Mouse (Mus musculus) gastrocnemius, postnatal 14 days (tissue): ENCODE measurements at regions not wholly inside any gene's neighbourhood (a gene's known extent, or its start where the extent isn't known, plus 50 kb on each side); places are given as distances from the start of the nearest gene placed in this dataset.

Experiments
- DNase-seq: peaks from one replicate; pipeline ENCODE4 v3.0.0; 2021; ENCODE audit warnings: mixed read lengths
- intact Hi-C: fragments of 180-260 bp; cut with DNase I; formaldehyde crosslinking; loops from one replicate; pipeline ENCODE4 v1.15.1; 2025; ENCODE audit warnings: low total_unique reads

DNA sequence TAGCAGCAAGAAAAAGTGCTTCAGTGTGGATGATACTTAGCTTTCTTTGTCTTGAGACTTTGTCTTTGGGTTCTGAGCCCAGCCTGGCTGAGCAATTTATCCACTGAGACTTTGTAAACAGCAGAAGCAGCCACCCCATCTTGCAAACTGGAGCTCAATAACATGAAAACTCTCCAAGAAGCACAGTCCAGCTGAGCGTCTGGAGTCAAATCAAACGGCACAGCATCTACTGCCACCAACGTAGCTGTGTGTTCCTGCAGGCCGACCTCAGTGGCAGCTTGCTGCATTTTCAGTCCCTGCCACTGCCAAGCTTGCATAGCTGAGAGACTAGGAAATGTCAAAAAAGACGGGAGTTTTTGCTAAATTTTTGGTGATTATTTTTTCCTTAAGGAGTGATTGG, 68.8 kb upstream of the Galnt17 start:
- intact Hi-C loops = no loop called here
- DNase-seq = peak; percentile 10

DNA sequence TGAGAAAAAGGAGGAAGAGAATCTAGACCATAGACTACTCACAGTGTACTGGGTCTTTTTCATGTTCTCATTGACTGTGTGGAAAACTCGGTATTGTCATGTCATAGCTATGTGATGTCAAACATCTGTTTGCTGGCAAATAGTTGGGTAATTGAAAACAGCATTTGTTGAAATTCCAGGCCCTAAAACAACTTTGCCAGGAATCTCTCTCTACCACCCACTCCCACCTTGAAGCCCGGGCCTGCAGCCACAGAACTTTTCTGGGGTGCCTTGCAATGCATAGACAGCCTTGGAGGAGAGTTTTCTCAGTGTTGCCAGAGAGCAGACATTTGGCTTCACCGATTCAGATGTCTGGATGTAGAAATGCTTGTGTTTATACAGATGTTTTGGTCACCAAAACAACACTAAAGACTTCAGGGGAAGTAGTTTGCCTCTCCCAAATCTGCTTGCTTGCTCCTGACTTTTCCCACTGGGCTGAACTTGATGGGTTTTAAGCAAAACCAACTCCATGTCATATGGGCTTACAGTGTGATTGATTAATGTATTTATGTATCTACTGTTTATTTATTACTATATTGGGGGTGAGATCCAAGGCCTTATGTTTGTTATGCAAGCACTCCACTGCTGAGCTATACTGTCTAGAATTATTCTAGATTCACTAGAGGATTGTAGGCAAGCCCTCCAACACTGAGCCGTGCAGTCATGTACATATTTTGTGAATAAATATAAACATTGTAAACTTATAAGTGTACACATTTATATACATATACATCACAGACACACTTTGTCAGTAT, 63.2 kb upstream of the Galnt17 start:
- DNase-seq = no peak
- intact Hi-C loops = no loop called here

DNA sequence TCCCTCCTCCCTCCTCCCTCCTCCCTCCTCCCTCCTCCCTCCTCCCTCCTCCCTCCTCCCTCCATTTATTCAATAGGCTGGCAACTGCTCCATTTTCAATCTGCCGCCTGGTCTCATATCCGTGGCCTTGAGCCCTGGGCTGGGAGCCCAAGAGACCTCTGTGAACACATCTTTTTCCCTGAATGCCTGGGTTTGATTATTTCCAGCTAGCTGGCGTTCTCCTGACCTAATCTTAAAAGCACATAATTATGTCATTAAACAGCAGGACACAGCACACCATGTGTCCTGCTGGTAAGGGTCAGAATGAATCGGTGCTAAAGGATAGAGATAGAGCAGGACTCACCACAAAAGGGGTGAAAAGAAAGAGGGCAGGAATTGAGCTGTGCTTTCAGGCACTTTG, 59.2 kb upstream of the Galnt17 start:
- DNase-seq = peak; percentile 16
- intact Hi-C loops = no loop called here

DNA sequence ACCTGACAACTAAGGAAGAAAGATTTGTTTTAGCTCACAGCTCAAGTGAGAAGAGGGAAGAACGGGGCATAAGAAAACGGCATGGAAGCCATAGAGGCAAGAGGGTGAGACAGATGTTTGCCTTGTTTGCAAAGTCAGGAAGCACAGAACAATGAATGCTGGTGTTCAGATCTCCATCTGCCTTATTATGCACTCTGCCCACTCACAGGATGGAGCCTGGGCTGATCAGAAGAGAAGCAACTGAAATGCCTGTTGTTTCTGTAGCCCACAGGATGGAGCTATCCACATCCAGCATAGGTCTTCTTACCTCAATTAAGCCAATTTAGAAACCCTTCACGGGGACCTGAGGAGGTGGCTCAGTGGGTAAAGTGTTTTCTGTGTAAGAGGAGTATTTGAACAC, 51.5 kb upstream of the Galnt17 start:
- intact Hi-C loops = no loop called here
- DNase-seq = no peak
